Mouse (Mus musculus) kidney, postnatal 0 days (tissue): ENCODE measurements around the gene Hdac7. TPM values are rescaled to one million over a fixed set of nuclear protein-coding genes. Genes with fewer than 3 reads are reported as not detected.

Source experiments
- ATAC-seq: fragments of 200-750 bp; cut with Nextera tagmentation; replicated peaks from 2 replicates; pipeline ENCODE4 v1.8.0; 2017; ENCODE audit warnings: low read depth, moderate number of reproducible peaks, moderate TSS enrichment, moderate library complexity; ENCODE audit not compliant: low FRiP score
- DNase-seq: peaks from one replicate; pipeline ENCODE4 v3.0.0-alpha.2; 2016; ENCODE audit warnings: low spot score
- H3K27ac ChIP-seq: fragments of 300-500 bp; sonication (generic); 2 replicates; pipeline ENCODE4 v1.5.1; 2014; ENCODE audit warnings: mild to moderate bottlenecking
- H3K27me3 ChIP-seq: fragments of 300-500 bp; sonication (generic); 2 replicates; pipeline ENCODE4 v1.6.1; 2014; ENCODE audit warnings: low read length, mixed read lengths; ENCODE audit not compliant: insufficient read depth
- H3K36me3 ChIP-seq: fragments of 300-500 bp; sonication (generic); 2 replicates; pipeline ENCODE4 v1.6.1; 2014; ENCODE audit warnings: low read length, mixed read lengths; ENCODE audit not compliant: insufficient read depth
- H3K4me1 ChIP-seq: fragments of 300-500 bp; sonication (generic); replicated peaks from 2 replicates; pipeline ENCODE4 v1.6.1; 2014; ENCODE audit warnings: antibody characterized with exemption, low read length, mixed read lengths; ENCODE audit not compliant: insufficient read depth
- H3K4me2 ChIP-seq: fragments of 300-500 bp; sonication (generic); 2 replicates; pipeline ENCODE4 v1.6.1; 2014; ENCODE audit warnings: mild to moderate bottlenecking, low read length, moderate library complexity, mixed read lengths
- H3K4me3 ChIP-seq: fragments of 300-500 bp; sonication (generic); replicated peaks from 2 replicates; pipeline ENCODE4 v1.5.1; 2014; ENCODE audit warnings: low read depth, low read length
- H3K9ac ChIP-seq: fragments of 300-500 bp; sonication (generic); 2 replicates; pipeline ENCODE4 v1.6.1; 2014; ENCODE audit warnings: low read depth, low read length
- H3K9me3 ChIP-seq: fragments of 300-500 bp; sonication (generic); replicated peaks from 2 replicates; pipeline ENCODE4 v1.6.1; 2016; ENCODE audit warnings: low read length, inconsistent platforms, mixed read lengths
- CTCF ChIP-seq: IDR thresholded peaks from 2 replicates; pipeline ENCODE4 v1.5.1; 2016; ENCODE audit warnings: antibody characterized with exemption, low read depth, mild to moderate bottlenecking, moderate library complexity
- WGBS: fragments of 180-500 bp; shearing (Covaris S2); extraction: QIAGEN DNeasy Blood & Tissue Kit; methylation state at CpG from one replicate; pipeline ENCODE4 v1.1.7; 2014; 5-methylcytosine and 5-hydroxymethylcytosine counted together
- polyA plus RNA-seq: library from polyadenylated mRNA; unstranded; fragments of >200 nt; fragmentation: Nextera tagmentation; extraction: Ambion mirVana; gene quantifications from 2 replicates; pipeline ENCODE4 v1.2.1, GENCODE M21; 2015

Hdac7 gene
- polyA plus RNA-seq, 1 experiment from 2014 or later: 24.7 TPM

DNA sequence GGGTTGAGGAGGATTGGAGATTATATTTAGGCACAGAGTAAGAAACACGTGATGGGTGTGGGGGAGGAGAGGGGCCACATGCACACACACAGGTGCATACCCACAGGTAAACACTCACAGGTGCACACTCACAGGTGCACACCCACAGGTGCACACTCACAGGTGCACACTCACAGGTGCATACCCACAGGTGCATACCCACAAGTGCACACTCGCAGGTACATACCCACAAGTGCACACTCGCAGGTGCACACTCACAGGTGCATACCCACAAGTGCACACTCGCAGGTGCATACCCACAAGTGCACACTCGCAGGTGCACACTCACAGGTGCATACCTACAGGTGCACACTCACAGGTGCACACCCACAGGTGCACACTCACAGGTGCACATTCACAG is 33.9 kb downstream of the Hdac7 start:
- H3K27ac ChIP-seq: no peak overlapping the region
- no peak overlapping the region for H3K4me3 ChIP-seq
- WGBS: 90% methylated on average over 5 of the region's 5 CpGs
- TF ChIP-seq CTCF: no peak
- H3K4me2 ChIP-seq: no peak overlapping the region
- no peak for ATAC-seq
- H3K27me3 ChIP-seq: no peaks in the 10 kb centered on the region
- no peak for DNase-seq
- H3K36me3 ChIP-seq: peaks cover 35% of the 10 kb centered on the region
- H3K9me3 ChIP-seq: no peaks in the 10 kb centered on the region
- H3K9ac ChIP-seq: no peak overlapping the region
- peaks cover 30% of the 10 kb centered on the region for H3K4me1 ChIP-seq

DNA sequence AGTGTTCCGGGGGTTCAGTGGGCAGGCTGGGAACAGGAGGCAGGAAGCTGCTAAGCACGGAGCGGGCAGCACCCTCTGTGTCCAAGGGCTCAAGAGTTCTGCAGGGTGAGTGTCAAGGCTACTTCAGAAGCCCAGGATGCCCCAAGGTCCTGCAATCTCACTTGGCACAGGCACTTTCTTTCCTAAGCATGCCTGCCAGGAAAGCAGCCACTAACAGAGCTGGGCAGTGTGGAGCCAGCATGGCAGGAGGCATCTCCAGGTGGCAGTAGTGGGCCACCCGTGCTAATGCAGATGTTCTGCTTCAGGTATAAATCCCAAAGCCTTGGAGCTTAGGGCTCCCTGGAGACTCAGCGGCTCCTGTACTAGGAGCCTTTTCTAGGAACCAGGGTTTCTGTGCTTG is 34.4 kb downstream of the Hdac7 start:
- peaks cover 35% of the 10 kb centered on the region for H3K36me3 ChIP-seq
- DNase-seq (peak; percentile 40), ATAC-seq (no peak)
- 83% methylated on average over 5 of the region's 5 CpGs for WGBS
- no peak overlapping the region for H3K4me3 ChIP-seq
- no peak overlapping the region for H3K27ac ChIP-seq
- no peaks in the 10 kb centered on the region for H3K27me3 ChIP-seq
- peaks cover 26% of the 10 kb centered on the region for H3K4me1 ChIP-seq
- H3K4me2 ChIP-seq: no peak overlapping the region
- no peak overlapping the region for H3K9ac ChIP-seq
- peak; percentile 73 for TF ChIP-seq CTCF
- H3K9me3 ChIP-seq: no peaks in the 10 kb centered on the region

DNA sequence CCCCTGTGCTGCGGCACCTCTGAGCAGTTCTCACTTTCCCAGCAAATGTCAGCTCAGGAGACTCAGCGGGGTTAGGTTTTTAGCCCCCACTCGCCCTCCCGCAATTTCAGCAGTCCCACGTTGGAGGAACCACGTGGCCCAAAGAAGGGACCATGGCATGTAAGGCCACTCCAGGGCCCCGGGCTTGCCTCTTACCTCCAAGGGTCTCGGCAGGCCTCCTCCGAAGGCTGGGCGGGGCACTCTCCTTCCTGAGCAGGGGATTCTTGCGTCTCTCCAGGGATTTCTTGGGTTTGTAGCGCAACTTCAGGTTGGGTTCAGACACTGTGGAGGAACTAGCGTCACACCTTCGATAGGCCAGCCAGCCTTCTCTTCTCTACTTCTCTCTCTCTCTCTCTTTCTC is 35.1 kb downstream of the Hdac7 start:
- H3K36me3 ChIP-seq: peaks cover 35% of the 10 kb centered on the region
- H3K4me3 ChIP-seq: no peak overlapping the region
- H3K27me3 ChIP-seq: no peaks in the 10 kb centered on the region
- TF ChIP-seq CTCF: no peak
- DNase-seq: no peak
- WGBS: 89% methylated on average over 14 of the region's 14 CpGs
- H3K4me1 ChIP-seq: peaks cover 20% of the 10 kb centered on the region
- H3K9ac ChIP-seq: no peak overlapping the region
- H3K4me2 ChIP-seq: no peak overlapping the region
- ATAC-seq: no peak
- no peaks in the 10 kb centered on the region for H3K9me3 ChIP-seq
- no peak overlapping the region for H3K27ac ChIP-seq

DNA sequence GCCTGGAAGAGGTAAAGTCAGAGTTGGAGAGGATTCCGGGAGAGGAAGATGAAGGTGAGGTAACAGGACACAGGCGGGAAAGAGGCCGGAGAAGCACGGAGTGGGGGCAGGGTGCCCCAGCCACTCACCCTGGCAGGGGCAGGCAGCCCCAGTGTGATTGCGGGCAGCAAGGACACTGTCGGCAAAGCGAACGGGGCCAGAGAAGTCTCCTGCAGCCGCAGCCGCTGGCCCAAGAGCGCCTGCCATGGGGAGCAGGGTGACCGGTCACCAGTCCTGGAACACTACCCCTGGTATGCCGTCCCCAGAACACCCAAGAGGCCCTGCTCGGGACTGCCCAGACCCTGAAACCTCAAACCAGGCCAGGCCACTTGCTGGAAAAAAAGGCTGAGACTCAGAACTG is 35.8 kb downstream of the Hdac7 start:
- Histone ChIP-seq H3K4me2 (no peak overlapping the region), H3K36me3 (peaks cover 35% of the 10 kb centered on the region), H3K27me3 (no peaks in the 10 kb centered on the region), H3K4me3 (no peak overlapping the region), H3K9me3 (no peaks in the 10 kb centered on the region), H3K9ac (no peak overlapping the region), H3K4me1 (peaks cover 13% of the 10 kb centered on the region; the same call in 1 of the 2 replicates), H3K27ac (no peak overlapping the region)
- DNase-seq: no peak
- no peak for ATAC-seq
- TF ChIP-seq CTCF: no peak
- 84% methylated on average over 14 of the region's 14 CpGs for WGBS

DNA sequence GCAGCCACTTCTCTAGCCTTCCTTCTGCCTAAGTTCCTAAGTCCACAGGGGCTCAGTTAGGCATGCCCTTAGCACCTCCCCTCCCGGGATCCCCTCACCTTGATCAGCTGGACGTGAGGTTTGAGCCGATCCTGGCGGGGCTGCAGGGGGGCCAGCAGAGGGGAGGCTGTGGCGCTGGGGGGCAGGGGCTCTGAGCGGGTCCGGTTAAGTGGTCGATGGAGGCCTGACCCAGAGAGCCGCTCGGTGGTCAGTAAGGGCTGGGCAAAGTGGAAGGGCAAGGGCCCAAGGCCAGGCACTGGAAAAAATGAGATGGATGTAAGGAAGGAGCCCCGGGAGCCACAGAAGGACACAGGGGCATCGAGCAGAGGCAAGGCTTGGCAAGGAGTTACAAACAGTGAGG is 36.4 kb downstream of the Hdac7 start:
- peaks cover 7% of the 10 kb centered on the region; the same call in 1 of the 2 replicates for H3K4me1 ChIP-seq
- H3K36me3 ChIP-seq: peaks cover 35% of the 10 kb centered on the region
- H3K9me3 ChIP-seq: no peaks in the 10 kb centered on the region
- no peak overlapping the region for H3K4me2 ChIP-seq
- no peak overlapping the region for H3K27ac ChIP-seq
- ATAC-seq (no peak), DNase-seq (no peak)
- no peak for TF ChIP-seq CTCF
- no peak overlapping the region for H3K4me3 ChIP-seq
- no peak overlapping the region for H3K9ac ChIP-seq
- no peaks in the 10 kb centered on the region for H3K27me3 ChIP-seq
- WGBS: 82% methylated on average over 12 of the region's 12 CpGs

DNA sequence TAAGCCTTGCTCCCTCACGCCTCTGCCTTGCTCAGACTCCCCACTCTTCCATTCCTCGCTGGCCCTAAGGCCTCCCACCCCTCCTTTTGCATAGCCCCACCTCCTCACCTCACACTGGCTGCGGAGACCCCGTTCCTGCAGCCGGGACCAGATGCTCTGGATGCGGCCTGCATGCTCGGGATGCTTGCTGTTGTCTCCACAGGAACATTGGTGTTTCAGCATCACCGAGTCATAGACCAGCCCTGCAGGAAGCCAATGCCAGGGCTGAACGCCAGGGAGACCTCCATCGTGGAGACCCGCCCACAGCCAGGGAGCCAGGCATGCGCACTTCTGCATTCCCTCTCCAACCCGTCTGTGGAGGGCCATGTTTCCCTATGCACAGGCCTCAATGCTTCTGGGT is 41.7 kb downstream of the Hdac7 start:
- H3K9me3 ChIP-seq: no peaks in the 10 kb centered on the region
- DNase-seq: no peak
- 33% methylated on average over 13 of the region's 13 CpGs for WGBS
- no peak overlapping the region for H3K4me3 ChIP-seq
- TF ChIP-seq CTCF: no peak
- no peaks in the 10 kb centered on the region for H3K4me1 ChIP-seq
- peaks cover 47% of the 10 kb centered on the region for H3K36me3 ChIP-seq
- ATAC-seq: no peak
- H3K9ac ChIP-seq: no peak overlapping the region
- H3K27me3 ChIP-seq: no peaks in the 10 kb centered on the region
- H3K27ac ChIP-seq: no peak overlapping the region
- no peak overlapping the region for H3K4me2 ChIP-seq

DNA sequence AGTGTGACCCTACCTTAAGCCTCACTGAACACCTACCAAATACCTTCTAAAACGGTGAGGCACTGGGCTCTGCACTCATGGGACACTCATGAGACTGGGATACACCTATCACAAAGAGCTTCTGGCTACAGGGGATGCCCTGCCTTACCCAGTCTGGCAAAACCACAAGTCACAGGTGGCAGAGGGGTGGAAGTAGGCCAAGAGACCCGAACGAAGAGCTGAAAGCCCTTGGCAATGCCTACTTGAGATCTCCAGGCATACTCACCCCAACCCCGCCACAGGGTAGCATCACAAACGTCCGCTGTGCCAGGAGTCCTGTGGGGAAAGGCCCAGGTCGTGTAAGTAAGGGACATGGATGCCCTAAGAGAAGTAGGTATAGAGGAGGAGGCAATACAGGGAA is 42.5 kb downstream of the Hdac7 start:
- 91% methylated on average over 7 of the region's 7 CpGs for WGBS
- H3K36me3 ChIP-seq: peaks cover 47% of the 10 kb centered on the region

More for the DNA sequence above, 42.5 kb downstream of the Hdac7 start:
- H3K9ac ChIP-seq: no peak overlapping the region
- no peak for TF ChIP-seq CTCF
- no peaks in the 10 kb centered on the region for H3K4me1 ChIP-seq
- no peak overlapping the region for H3K27ac ChIP-seq
- no peaks in the 10 kb centered on the region for H3K27me3 ChIP-seq
- no peaks in the 10 kb centered on the region for H3K9me3 ChIP-seq
- H3K4me3 ChIP-seq: no peak overlapping the region
- ATAC-seq (no peak), DNase-seq (no peak)
- no peak overlapping the region for H3K4me2 ChIP-seq
